Mouse (Mus musculus): ENCODE results near the gene Smim11. TPM values are rescaled to one million over a fixed set of nuclear protein-coding genes. Genes with fewer than 3 reads are reported as not detected.

The Smim11 gene
- polyA plus RNA-seq, 1 experiment from 2014 or later: 143 TPM

DNA sequence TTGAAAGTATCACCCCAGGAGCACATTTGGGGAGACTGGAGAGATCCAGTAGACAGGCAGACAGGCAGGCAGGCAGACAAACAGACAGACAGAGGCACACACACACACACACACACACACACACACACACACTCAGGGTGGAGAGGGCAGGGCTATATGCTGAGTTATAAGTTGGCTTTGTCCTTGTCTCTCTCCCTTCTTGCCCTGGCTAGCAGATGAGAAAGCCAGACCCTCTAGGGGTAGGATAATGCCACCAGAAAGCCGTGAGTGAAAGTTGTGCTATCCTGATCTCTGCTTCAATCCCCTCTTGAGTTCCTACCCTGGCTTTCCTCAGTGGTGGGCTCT is 23.9 kb downstream of the Smim11 start:
- no peak for ATAC-seq (ENCODE audit: insufficient number of reproducible peaks, insufficient read depth, low FRiP score, low read depth)
- H3K4me2 ChIP-seq (replicated peaks; ENCODE audit: low read depth, low read length): no peak overlapping the region
- no peaks in the 10 kb centered on the region for H3K36me3 ChIP-seq (ENCODE audit: control insufficient read depth, insufficient read depth, low read length)
- H3K9me3 ChIP-seq (ENCODE audit: control insufficient read depth, low read depth, low read length): no peaks in the 10 kb centered on the region
- H3K4me3 ChIP-seq (ENCODE audit: low read depth, low read length): no peak overlapping the region
- 65% methylated on average over 1 of the region's 1 CpGs for WGBS
- no peak overlapping the region for H3K9ac ChIP-seq (replicated peaks; ENCODE audit: low read depth, low read length)
- H3K4me1 ChIP-seq (ENCODE audit: control insufficient read depth, insufficient read depth, low read length): 0 out of 2 replicates have a peak, but pooled peaks cover 3% of the 10 kb centered on the region
- no peaks in the 10 kb centered on the region for H3K27me3 ChIP-seq (ENCODE audit: control insufficient read depth, insufficient read depth, low read length)
- no peak overlapping the region for H3K27ac ChIP-seq (ENCODE audit: low read length)

DNA sequence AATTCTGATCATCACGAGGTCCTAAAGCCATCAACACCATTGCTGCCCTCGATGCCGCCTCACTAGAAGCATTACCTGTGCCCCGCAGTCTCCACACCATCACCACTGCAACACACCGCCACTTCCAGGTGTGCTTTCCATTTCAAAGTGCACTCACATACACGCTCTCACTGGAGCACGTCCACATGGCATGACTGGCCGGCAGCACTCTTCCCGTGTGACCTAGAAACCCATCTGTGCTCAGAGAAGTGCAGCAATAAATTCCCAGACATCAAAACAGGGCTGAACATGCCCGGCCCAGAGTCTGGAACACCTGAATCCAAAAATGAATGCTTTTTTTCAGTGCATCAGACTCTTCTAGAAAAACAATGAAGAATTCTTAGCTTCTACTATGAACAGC is 26.8 kb downstream of the Smim11 start:
- no peaks in the 10 kb centered on the region for H3K36me3 ChIP-seq (ENCODE audit: control insufficient read depth, insufficient read depth, low read length)
- WGBS: 85% methylated on average over 10 of the region's 10 CpGs
- no peak overlapping the region for H3K27ac ChIP-seq (ENCODE audit: low read length)
- H3K27me3 ChIP-seq (ENCODE audit: control insufficient read depth, insufficient read depth, low read length): no peaks in the 10 kb centered on the region
- H3K4me1 ChIP-seq (ENCODE audit: control insufficient read depth, insufficient read depth, low read length): 0 out of 2 replicates have a peak, but pooled peaks cover 3% of the 10 kb centered on the region
- H3K4me3 ChIP-seq (ENCODE audit: low read depth, low read length): no peak overlapping the region
- no peak overlapping the region for H3K9ac ChIP-seq (replicated peaks; ENCODE audit: low read depth, low read length)
- ATAC-seq (ENCODE audit: insufficient number of reproducible peaks, insufficient read depth, low FRiP score, low read depth): no peak
- H3K9me3 ChIP-seq (ENCODE audit: control insufficient read depth, low read depth, low read length): no peaks in the 10 kb centered on the region
- no peak overlapping the region for H3K4me2 ChIP-seq (replicated peaks; ENCODE audit: low read depth, low read length)

DNA sequence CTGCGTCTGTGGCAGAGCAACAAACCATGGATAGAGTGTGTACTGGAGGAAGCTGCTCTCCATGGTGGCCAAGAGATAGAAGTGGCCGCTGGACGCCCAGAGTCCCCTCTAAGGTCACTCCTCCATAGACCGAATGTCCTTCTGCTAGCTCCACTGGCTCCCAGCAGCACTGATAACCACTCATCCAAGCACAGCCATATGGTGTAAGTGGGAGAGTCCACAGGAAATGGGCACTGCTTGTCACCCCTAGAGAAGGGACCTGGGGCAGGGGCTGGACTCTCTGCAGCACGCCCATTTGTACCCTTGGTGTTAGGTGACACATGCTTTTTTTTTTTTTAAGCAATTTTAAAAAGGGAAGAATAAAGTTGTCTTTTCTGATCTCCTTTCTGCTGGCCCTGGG is 29.9 kb downstream of the Smim11 start:
- H3K4me2 ChIP-seq (replicated peaks; ENCODE audit: low read depth, low read length): no peak overlapping the region
- no peaks in the 10 kb centered on the region for H3K9me3 ChIP-seq (ENCODE audit: control insufficient read depth, low read depth, low read length)
- no peak overlapping the region for H3K27ac ChIP-seq (ENCODE audit: low read length)
- H3K36me3 ChIP-seq (ENCODE audit: control insufficient read depth, insufficient read depth, low read length): no peaks in the 10 kb centered on the region
- no peaks in the 10 kb centered on the region for H3K27me3 ChIP-seq (ENCODE audit: control insufficient read depth, insufficient read depth, low read length)
- H3K4me1 ChIP-seq (ENCODE audit: control insufficient read depth, insufficient read depth, low read length): 0 out of 2 replicates have a peak, but pooled peaks cover 4% of the 10 kb centered on the region
- no peak overlapping the region for H3K4me3 ChIP-seq (ENCODE audit: low read depth, low read length)
- WGBS: 81% methylated on average over 5 of the region's 5 CpGs
- ATAC-seq (ENCODE audit: insufficient number of reproducible peaks, insufficient read depth, low FRiP score, low read depth): no peak
- no peak overlapping the region for H3K9ac ChIP-seq (replicated peaks; ENCODE audit: low read depth, low read length)

DNA sequence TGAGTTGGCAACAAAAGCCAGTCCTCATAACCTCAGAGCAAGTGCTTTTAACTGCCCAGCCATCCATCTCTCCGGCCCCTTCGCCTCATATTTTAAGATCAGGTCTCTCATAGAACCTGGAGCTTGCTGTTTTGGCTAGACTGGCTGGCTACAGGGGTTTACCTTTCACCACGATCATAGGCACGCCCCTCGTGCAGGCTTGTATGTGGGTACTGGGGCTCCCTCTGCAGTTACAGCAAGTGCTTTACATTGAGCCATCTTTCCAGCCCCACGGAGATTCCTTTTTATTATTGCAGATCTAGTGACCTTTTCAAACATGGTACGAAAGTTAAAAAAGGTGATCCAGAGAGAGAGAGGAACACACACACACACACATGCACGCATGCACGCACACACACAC is 33.5 kb downstream of the Smim11 start:
- Histone ChIP-seq H3K4me1 (ENCODE audit: control insufficient read depth, insufficient read depth, low read length) (0 out of 2 replicates have a peak, but pooled peaks cover 4% of the 10 kb centered on the region), H3K27ac (ENCODE audit: low read length) (no peak overlapping the region), H3K36me3 (ENCODE audit: control insufficient read depth, insufficient read depth, low read length) (no peaks in the 10 kb centered on the region), H3K27me3 (ENCODE audit: control insufficient read depth, insufficient read depth, low read length) (no peaks in the 10 kb centered on the region), H3K4me2 (replicated peaks; ENCODE audit: low read depth, low read length) (no peak overlapping the region), H3K4me3 (ENCODE audit: low read depth, low read length) (no peak overlapping the region), H3K9me3 (ENCODE audit: control insufficient read depth, low read depth, low read length) (no peaks in the 10 kb centered on the region), H3K9ac (replicated peaks; ENCODE audit: low read depth, low read length) (no peak overlapping the region)
- 47% methylated on average over 9 of the region's 9 CpGs for WGBS
- no peak for ATAC-seq (ENCODE audit: insufficient number of reproducible peaks, insufficient read depth, low FRiP score, low read depth)

DNA sequence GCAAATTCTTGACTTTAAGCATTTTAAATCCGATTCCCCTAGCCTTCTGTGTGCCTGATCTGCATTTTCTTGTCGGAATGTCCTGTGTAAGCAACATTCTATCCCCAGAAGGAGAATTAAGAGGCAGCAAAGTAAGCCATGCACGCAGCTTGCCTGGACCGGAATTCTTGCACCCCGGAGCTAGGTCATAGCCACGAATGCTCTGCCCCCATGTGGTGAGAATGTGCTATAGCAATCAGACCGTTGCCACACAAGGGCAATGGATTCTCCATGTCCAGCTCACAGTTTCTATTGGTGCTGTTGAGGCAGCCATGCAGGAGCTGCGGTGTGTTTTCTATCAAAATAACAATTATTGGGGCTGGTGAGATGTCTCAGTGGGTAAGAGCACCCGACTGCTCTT is 35.2 kb downstream of the Smim11 start:
- H3K9me3 ChIP-seq (ENCODE audit: control insufficient read depth, low read depth, low read length): no peaks in the 10 kb centered on the region
- no peak overlapping the region for H3K4me2 ChIP-seq (replicated peaks; ENCODE audit: low read depth, low read length)
- 6% methylated on average over 9 of the region's 9 CpGs for WGBS

DNA sequence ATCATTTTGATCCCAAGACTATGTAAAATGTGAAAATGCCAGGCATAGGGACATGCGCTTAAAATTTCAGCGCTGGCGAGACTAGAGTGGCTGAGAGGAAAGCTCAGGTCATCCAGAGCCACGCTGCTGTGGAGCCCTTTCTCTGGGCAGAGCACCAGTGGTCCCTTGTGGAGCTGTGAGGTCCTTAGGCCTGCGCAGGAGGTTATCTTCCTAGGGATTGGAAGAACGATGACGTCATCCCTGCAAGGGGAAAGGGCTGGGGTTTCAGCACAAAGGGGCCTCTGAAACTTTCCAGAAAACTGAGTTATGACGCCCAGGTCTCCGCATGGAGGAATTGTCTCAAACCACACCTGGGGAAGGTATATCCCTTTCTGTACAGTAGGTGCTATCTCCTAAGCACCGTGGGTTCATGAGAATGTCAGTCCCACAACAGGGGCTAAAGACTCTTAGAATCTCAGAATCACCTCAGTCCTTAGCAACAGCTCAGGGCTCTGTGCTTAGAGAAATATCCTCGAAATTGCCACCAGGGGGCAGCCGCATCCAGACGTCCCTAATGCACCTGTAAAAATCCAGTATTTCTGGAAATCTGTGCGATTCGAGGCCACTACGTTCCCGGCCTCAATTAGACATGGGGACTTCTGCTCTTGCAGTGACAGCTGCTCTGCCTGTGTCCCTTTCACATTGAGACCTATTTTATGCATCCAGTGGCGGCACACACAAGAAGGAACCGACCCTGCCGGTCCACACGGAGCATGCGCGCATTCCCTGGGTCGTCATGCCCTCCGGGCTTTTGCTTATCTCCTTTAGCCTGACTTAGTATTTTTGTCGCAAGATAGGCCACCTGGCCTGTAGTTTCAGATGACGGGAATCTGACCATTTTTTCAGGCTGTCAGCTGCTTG is 39.8 kb downstream of the Smim11 start:
- 24% methylated on average over 27 of the region's 27 CpGs for WGBS
- no peaks in the 10 kb centered on the region for H3K27me3 ChIP-seq (ENCODE audit: control insufficient read depth, insufficient read depth, low read length)
- H3K9me3 ChIP-seq (ENCODE audit: control insufficient read depth, low read depth, low read length): no peaks in the 10 kb centered on the region
- no peaks in the 10 kb centered on the region for H3K36me3 ChIP-seq (ENCODE audit: control insufficient read depth, insufficient read depth, low read length)
- H3K4me3 ChIP-seq (ENCODE audit: low read depth, low read length): peak overlapping the region; percentile 13; the same call in 1 of the 2 replicates
- no peak overlapping the region for H3K9ac ChIP-seq (replicated peaks; ENCODE audit: low read depth, low read length)
- H3K4me1 ChIP-seq (ENCODE audit: control insufficient read depth, insufficient read depth, low read length): 0 out of 2 replicates have a peak, but pooled peaks cover 7% of the 10 kb centered on the region
- no peak overlapping the region for H3K27ac ChIP-seq (ENCODE audit: low read length)
- peak; percentile 74; the same call in 1 of the 2 replicates for ATAC-seq (ENCODE audit: insufficient number of reproducible peaks, insufficient read depth, low FRiP score, low read depth)
- peak overlapping the region; percentile 33 for H3K4me2 ChIP-seq (replicated peaks; ENCODE audit: low read depth, low read length)

More for the DNA sequence above, 35.2 kb downstream of the Smim11 start:
- Histone ChIP-seq H3K4me3 (ENCODE audit: low read depth, low read length) (no peak overlapping the region), H3K9ac (replicated peaks; ENCODE audit: low read depth, low read length) (no peak overlapping the region), H3K27ac (ENCODE audit: low read length) (no peak overlapping the region), H3K4me1 (ENCODE audit: control insufficient read depth, insufficient read depth, low read length) (0 out of 2 replicates have a peak, but pooled peaks cover 11% of the 10 kb centered on the region), H3K36me3 (ENCODE audit: control insufficient read depth, insufficient read depth, low read length) (no peaks in the 10 kb centered on the region), H3K27me3 (ENCODE audit: control insufficient read depth, insufficient read depth, low read length) (no peaks in the 10 kb centered on the region)
- ATAC-seq (ENCODE audit: insufficient number of reproducible peaks, insufficient read depth, low FRiP score, low read depth): peak; percentile 43; the same call in 1 of the 2 replicates

DNA sequence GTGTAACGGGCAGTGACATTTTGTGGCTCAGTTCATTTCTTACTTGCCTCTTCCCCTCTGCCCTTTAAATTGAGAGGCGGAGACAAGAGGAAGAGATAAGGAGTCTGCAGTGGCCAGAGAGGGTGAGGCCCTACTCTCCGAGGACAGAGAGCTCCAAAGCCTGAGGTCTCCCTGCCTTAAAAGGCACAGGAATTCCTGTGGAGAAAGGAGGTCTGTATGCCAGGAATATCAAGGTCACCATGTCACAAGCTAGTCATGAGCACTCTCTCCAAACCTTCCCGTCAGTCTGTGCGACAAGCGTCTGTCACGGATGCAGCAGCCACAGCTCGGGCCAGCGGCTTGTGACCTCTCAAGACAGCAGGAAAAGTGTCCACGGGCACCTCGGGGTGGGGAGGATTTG is 44.1 kb downstream of the Smim11 start:
- H3K9me3 ChIP-seq (ENCODE audit: control insufficient read depth, low read depth, low read length): no peaks in the 10 kb centered on the region
- no peak overlapping the region for H3K27ac ChIP-seq (ENCODE audit: low read length)
- H3K9ac ChIP-seq (replicated peaks; ENCODE audit: low read depth, low read length): no peak overlapping the region
- no peak overlapping the region for H3K4me2 ChIP-seq (replicated peaks; ENCODE audit: low read depth, low read length)
- H3K4me3 ChIP-seq (ENCODE audit: low read depth, low read length): no peak overlapping the region
- H3K4me1 ChIP-seq (ENCODE audit: control insufficient read depth, insufficient read depth, low read length): 0 out of 2 replicates have a peak, but pooled peaks cover 4% of the 10 kb centered on the region
- WGBS: 42% methylated on average over 11 of the region's 11 CpGs
- H3K36me3 ChIP-seq (ENCODE audit: control insufficient read depth, insufficient read depth, low read length): no peaks in the 10 kb centered on the region
- H3K27me3 ChIP-seq (ENCODE audit: control insufficient read depth, insufficient read depth, low read length): no peaks in the 10 kb centered on the region
- ATAC-seq (ENCODE audit: insufficient number of reproducible peaks, insufficient read depth, low FRiP score, low read depth): no peak

DNA sequence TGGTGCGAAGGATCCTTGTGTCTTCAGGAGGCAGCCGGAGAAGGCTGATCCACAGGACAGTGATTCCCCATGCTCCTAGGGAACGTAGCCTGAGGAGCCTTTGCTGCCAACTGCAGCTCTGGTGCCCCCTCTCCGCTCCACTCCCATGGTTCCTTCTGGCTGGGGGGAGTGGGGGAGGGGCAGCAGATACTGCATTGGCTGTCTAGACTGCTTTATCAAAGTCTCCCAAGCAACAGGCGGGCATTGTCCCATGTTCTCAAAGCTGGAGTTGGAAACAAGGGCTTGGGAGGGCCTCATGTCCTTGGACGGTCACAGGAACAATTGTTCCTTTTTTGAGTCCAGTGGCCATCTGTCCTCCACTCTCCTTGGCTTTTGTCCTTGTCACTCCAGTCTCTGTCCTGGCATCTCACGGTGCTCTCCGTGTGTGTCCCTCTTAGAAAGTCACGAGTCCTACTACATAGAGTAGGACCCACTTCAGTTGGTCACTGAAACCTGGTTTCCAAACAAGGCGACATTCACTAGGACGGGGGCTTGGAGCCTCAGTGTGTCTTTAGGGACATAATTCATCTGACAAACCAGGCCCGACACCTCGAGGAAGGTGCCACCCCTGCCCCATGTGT is 45.3 kb downstream of the Smim11 start:
- Histone ChIP-seq H3K9me3 (ENCODE audit: control insufficient read depth, low read depth, low read length) (no peaks in the 10 kb centered on the region), H3K4me2 (replicated peaks; ENCODE audit: low read depth, low read length) (no peak overlapping the region), H3K4me1 (ENCODE audit: control insufficient read depth, insufficient read depth, low read length) (no peaks in the 10 kb centered on the region), H3K9ac (replicated peaks; ENCODE audit: low read depth, low read length) (no peak overlapping the region), H3K4me3 (ENCODE audit: low read depth, low read length) (no peak overlapping the region), H3K27ac (ENCODE audit: low read length) (no peak overlapping the region), H3K36me3 (ENCODE audit: control insufficient read depth, insufficient read depth, low read length) (no peaks in the 10 kb centered on the region), H3K27me3 (ENCODE audit: control insufficient read depth, insufficient read depth, low read length) (no peaks in the 10 kb centered on the region)
- no peak for ATAC-seq (ENCODE audit: insufficient number of reproducible peaks, insufficient read depth, low FRiP score, low read depth)
- WGBS: 70% methylated on average over 13 of the region's 13 CpGs

Measured in stomach, embryonic 14.5 days (tissue).